Mouse (Mus musculus): ENCODE results near the gene Nbea.
A peak's percentile ranks its signal among the peaks of the same experiment; 100 is the strongest.

Nbea gene

GRCm38 (mm10) chr3:55819598-55819997, 363.9 kb downstream of the Nbea start:
- DNase-seq = no peak

GRCm38 (mm10) chr3:55818082-55818481, 365.4 kb downstream of the Nbea start:
- DNase-seq = no peak

GRCm38 (mm10) chr3:55816638-55817375, 366.7 kb downstream of the Nbea start:
- no peak for DNase-seq

- DNase-seq = no peak
These were observed 367.4 kb downstream of the Nbea start for GRCm38 (mm10) chr3:55816096-55816495.

- no peak for DNase-seq
These were observed 368.4 kb downstream of the Nbea start for GRCm38 (mm10) chr3:55814993-55815625.

GRCm38 (mm10) chr3:55794768-55795167, 388.7 kb downstream of the Nbea start:
- no peak for DNase-seq

GRCm38 (mm10) chr3:55793842-55794575, 389.5 kb downstream of the Nbea start:
- no peak for DNase-seq

GRCm38 (mm10) chr3:55792251-55792650, 391.2 kb downstream of the Nbea start:
- no peak for DNase-seq

GRCm38 (mm10) chr3:55790609-55791008, 392.9 kb downstream of the Nbea start:
- no peak for DNase-seq

GRCm38 (mm10) chr3:55789856-55790255, 393.6 kb downstream of the Nbea start:
- DNase-seq = peak; percentile 25

GRCm38 (mm10) chr3:55788621-55789201, 394.8 kb downstream of the Nbea start:
- peak; percentile 18 for DNase-seq

- no peak for DNase-seq
These were observed 395.3 kb downstream of the Nbea start for GRCm38 (mm10) chr3:55788214-55788586.

GRCm38 (mm10) chr3:55787487-55788213, 395.9 kb downstream of the Nbea start:
- peak; percentile 80 for DNase-seq

GRCm38 (mm10) chr3:55786835-55787486, 396.5 kb downstream of the Nbea start:
- peak; percentile 41 for DNase-seq

GRCm38 (mm10) chr3:55785981-55786725, 397.3 kb downstream of the Nbea start:
- peak; percentile 40 for DNase-seq

GRCm38 (mm10) chr3:55785266-55785980, 398.1 kb downstream of the Nbea start:
- peak; percentile 27 for DNase-seq

GRCm38 (mm10) chr3:55784101-55784500, 399.4 kb downstream of the Nbea start:
- DNase-seq = peak; percentile 56

- DNase-seq = peak; percentile 59
These were observed 400.1 kb downstream of the Nbea start for GRCm38 (mm10) chr3:55783171-55784081.

GRCm38 (mm10) chr3:55782771-55783170, 400.7 kb downstream of the Nbea start:
- DNase-seq = peak; percentile 70
